Mouse (Mus musculus) left cerebral cortex, adult 6 months (tissue): ENCODE data around the gene Paxbp1. TPM values are rescaled to one million over a fixed set of nuclear protein-coding genes. Genes with fewer than 3 reads are reported as not detected.

Source experiments
- long read RNA-seq, 2 experiments: library from polyadenylated mRNA; unstranded; transcript quantifications; one replicate each; pipeline ENCODE4 v2.0.0; 2019 to 2020
- polyA plus RNA-seq: library from polyadenylated mRNA; unstranded; fragments of <200 nt; fragmentation: Nextera tagmentation; gene quantifications from 2 replicates; pipeline ENCODE4 v1.2.3, GENCODE M21; 2021

Paxbp1 gene
- 3.9 and 4.9 TPM in 2 replicates for polyA plus RNA-seq
- long read RNA-seq, experiment 1, partial matches to known transcripts = 13 of 17 reads
- long read RNA-seq, experiment 1, other reads (novel, unspliced or antisense) = 2 of 17 reads
- long read RNA-seq, experiment 2, partial matches to known transcripts = 3 of 6 reads
- long read RNA-seq, experiment 2, other reads (novel, unspliced or antisense) = 0 of 6 reads

GRCm38 (mm10) chr16:91044270-91045182 lies at the start of gene Paxbp1:
Gene Paxbp1 (minus strand): TSS chr16:91044543.

GRCm38 (mm10) chr16:91011021-91011683 lies 33.2 kb downstream of the Paxbp1 start, which contains the start of gene Synj1:
Gene Synj1 (minus strand): TSS chr16:91011308.

Other genes with a start within 250 kb of the Paxbp1 start
- gene Urb1, start 234.1 kb downstream of the Paxbp1 start, polyA plus RNA-seq = 2.0 and 2.1 TPM in 2 replicates
- gene Eva1c, start 217.8 kb downstream of the Paxbp1 start, polyA plus RNA-seq = 2.8 and 3.7 TPM in 2 replicates
- 67.0 and 67.7 TPM in 2 replicates for gene Cfap298, start 109.4 kb downstream of the Paxbp1 start, polyA plus RNA-seq
- gene Synj1, start 33.2 kb downstream of the Paxbp1 start, polyA plus RNA-seq = 41.9 and 55.3 TPM in 2 replicates
- 0.59 and 1.5 TPM in 2 replicates for gene 4932438H23Rik, start 50.6 kb upstream of the Paxbp1 start, polyA plus RNA-seq
- gene Olig2, start 180.9 kb upstream of the Paxbp1 start, polyA plus RNA-seq = 2.9 and 35.6 TPM in 2 replicates
- gene Olig1, start 225.2 kb upstream of the Paxbp1 start, polyA plus RNA-seq = 55.2 and 63.5 TPM in 2 replicates